Mouse (Mus musculus) activated CD4-positive, CD25-positive, alpha-beta regulatory T cell, adult 9 weeks (primary cell): ENCODE measurements around the gene Rnf103. TPM values are rescaled to one million over a fixed set of nuclear protein-coding genes. Genes with fewer than 3 reads are reported as not detected.

Experiments
- polyA plus RNA-seq: library from polyadenylated mRNA; unstranded; fragments of 100-300 nt; shearing (Covaris generic); gene quantifications from one replicate; pipeline ENCODE4 v1.2.1, GENCODE M21; 2017

Gene Rnf103
- polyA plus RNA-seq, result 2.1 TPM

DNA sequence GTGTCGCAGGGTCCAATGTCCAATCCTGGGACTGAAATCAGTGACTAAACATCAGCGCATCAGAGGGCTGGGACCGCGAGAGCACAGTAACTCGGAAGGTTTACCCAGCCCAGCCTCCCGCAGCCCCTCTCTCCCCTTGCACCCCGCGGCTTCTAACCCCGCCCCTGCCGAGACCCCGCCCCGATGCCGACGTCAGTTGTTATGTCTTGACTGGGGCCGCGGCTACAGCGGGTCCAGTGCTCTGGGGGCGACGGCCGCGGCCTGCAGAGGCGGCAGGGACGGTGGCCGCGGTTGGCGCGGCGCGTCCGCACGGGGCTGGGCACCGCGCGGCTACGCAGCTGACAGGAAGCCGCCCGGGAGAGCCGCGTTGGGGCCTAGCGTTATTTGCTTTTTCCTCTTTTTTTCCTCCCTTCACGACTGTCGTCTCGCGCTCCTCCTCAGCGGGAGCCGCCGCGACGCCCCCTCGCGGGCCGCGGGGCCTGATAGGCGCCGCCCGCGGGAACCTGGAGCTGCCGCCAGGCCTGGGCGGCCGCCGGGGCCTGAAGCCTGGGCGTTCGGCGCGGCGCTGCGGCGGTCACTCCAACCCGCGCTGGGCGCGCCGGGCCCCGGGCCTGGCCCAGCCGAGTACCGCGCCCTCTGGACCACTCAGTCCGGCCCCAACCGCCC, at the start of gene Rnf103:
Gene Rnf103, plus strand, starts transcription at position 220 of the 666 bp plus-strand sequence.

DNA sequence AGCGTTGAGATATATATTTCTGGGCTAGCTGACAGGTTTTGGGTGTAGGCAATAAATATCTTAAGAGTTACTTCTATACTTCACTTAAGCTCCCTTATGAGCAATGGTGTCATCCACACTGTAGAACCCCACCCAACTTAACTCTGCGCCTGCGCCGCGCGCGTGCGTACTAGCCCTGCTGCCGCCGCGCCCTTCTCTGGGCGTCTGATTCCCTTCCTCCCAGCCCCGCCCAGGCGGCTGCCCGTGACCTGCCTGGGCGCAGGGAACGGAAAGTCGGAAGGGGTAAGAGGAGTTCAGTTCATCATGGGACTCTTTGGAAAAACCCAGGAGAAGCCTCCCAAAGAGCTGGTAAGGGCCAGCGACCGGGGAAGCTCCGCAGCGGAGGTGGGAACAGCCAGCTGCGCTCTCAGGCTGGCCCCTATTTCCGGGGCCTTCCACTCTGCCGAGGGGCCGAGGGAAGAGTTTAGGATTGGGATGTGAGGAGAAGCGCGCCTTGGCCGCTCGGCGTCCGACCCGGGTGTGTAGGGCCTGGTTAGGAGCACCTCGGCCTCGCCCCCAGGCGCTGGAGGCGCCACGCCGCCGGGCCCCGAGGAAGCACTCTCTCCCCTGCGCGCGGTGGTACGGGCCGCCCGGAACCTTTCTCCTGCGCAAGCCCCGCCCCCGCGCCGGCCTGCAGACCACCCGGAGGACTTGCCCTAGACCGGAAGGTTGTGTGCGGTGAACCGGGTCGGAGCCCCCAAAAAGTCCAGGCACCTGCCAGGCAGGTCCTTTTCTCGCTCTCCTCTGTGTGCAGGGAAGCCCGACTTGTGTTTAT, 50.2 kb downstream of the Rnf103 start, which contains the start of gene Chmp3:
Gene Chmp3, plus strand, starts transcription at position 112 of the 814 bp plus-strand sequence.

Other genes with a start within 250 kb of the Rnf103 start
- 108 TPM for gene Krcc1, start 222.2 kb upstream of the Rnf103 start, polyA plus RNA-seq
- not detected for gene Smyd1, start 171.7 kb upstream of the Rnf103 start, polyA plus RNA-seq
- gene Cd8b1, start 171.1 kb upstream of the Rnf103 start, polyA plus RNA-seq, result 26.6 TPM
- 3.1 TPM for gene Cd8a, start 120.5 kb upstream of the Rnf103 start, polyA plus RNA-seq
- 7.9 TPM for gene Rmnd5a, start 53.3 kb upstream of the Rnf103 start, polyA plus RNA-seq
- 88.4 TPM for gene Chmp3, start 49.9 kb downstream of the Rnf103 start, polyA plus RNA-seq
- gene Kdm3a, start 139.1 kb downstream of the Rnf103 start, polyA plus RNA-seq, result 88.4 TPM
- 0.66 TPM for gene Reep1, start 213.7 kb downstream of the Rnf103 start, polyA plus RNA-seq